Mouse (Mus musculus) kidney, postnatal 14 days (tissue): ENCODE measurements at regions not wholly inside any gene's neighbourhood (a gene's known extent, or its start where the extent isn't known, plus 50 kb on each side); places are given as distances from the start of the nearest gene placed in this dataset.
"Not testable (repeated sequence)": the region's sequence is repeated elsewhere in the genome, so short reads cannot be mapped to it uniquely, and the experiment has no call there.

Experiments
- DNase-seq: peaks from one replicate; pipeline ENCODE4 v3.0.0; 2022; ENCODE audit warnings: mixed read lengths

DNA sequence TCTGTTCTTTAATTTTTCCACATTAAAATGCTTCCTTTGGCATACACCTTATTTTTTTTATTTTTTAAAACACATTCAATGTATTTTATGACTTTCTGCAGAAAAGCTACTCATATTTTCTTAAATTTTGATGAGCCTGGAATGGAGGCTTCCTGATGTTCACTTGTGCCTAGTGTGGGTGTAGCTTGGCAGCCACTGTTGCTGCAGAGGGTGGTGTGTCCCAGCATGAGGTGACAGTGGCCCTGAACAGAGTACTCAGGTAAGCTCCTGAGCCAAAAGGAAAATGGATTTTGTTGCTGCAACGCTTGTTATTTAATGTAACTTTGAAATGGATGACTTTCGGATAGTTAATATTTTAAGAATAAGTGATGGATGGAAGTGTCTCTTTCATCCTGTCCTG is 170.6 kb downstream of the Eipr1 start:
- no peak for DNase-seq

DNA sequence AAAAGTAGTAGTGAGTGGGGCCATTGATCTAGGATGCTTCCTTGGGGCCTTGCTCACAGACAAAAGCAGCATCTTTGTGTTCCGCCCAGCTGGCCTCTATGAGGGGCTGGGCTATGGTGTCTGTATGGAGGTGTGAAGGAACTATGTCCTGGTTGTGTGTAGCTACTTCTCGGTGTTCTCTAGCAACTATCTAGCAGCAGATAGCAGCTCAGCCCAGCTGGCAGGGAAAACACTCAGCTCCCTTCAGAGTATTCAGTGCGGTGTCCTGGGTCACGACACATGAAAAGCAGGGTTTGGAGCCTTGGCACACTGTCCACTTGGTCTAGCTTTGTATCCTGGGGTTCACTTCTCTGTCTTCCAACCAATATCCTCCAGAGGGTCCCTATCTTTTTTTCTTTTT is 173.6 kb downstream of the Eipr1 start:
- DNase-seq: no peak

GRCm38 (mm10) chr12:28939936-28940335 is 188.3 kb downstream of the Eipr1 start:
- DNase-seq: no peak

DNA sequence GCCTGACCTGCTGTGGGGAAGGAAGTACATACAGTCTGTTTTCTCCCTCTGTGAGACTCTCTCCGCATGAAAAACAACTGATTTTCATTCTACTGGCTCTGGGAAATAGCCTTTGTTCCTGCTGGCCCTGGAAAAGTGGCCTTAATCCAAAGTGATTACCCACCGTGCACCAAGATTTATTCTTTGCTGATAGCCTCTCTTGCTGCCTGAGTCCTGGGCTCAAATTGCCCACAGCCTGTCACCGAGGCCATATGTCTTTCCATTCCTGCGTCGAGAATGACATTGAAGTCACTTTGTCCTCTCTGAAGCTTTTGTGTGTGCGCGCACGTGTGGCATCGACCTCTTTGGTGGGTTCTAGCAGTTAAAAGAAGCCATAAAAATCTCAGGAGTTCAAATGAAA is 197.3 kb downstream of the Eipr1 start:
- DNase-seq: no peak

DNA sequence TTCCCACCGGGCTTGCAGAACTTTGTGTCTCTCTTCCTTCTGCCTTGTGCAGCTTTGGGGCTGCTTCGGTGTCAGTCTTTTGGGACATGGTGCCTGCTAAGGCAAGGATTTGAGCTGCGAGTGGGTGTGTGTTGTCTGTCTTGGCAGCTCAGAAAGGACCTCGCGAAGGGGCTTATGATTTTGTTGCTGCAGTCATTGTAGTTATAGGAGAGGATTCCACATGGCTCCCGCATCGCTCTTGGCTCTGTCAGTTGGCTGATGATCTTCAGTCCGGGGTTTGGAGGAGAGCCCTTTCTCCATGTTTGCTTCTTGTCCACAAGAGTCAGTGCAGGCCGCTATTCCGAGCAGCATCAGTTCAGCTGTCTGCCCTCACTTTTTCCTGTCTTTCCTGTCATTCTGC is 197.7 kb downstream of the Eipr1 start:
- peak; percentile 1 for DNase-seq

- DNase-seq: no peak
Observed at GRCm38 (mm10) chr12:28957155-28957554, 205.6 kb downstream of the Eipr1 start.

- peak; percentile 30 for DNase-seq
Observed at GRCm38 (mm10) chr12:28958661-28959060, 207.1 kb downstream of the Eipr1 start.

DNA sequence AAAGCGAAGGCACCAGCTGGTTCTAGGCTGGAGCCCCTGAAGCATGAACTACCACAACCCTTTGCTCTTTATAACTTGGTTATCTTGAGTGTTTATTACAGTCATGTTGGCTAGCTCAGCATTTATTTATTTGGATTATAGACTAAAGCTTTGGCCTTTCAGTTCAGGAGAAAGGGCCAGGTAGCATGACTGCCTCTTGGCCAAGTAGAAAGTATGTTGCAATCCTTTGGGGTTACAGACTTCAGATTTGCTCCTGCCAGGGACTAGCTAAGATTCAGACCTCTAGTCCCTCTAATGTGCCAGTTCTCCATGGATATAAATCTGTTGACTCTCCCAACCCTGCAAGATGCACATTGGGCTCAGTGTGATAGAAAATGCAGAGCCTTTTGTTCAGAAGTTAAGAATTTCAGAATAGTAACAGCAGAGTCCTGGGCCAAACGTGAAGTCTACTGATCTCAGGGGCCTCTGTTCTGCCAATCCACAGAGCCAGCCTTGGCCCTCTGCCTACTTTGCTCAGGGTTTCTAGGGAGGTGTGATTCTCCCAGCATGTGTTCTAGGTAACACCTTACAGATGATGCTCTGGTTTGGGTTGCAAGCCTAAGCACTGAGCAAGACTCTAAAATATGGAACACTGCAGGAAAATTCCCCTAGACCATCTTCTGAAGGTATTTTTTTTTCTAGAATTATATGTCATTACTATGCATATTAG is 218.2 kb downstream of the Eipr1 start:
- DNase-seq: no peak

- peak; percentile 3 for DNase-seq
Observed at GRCm38 (mm10) chr12:28974571-28975041, 223.0 kb downstream of the Eipr1 start.

DNA sequence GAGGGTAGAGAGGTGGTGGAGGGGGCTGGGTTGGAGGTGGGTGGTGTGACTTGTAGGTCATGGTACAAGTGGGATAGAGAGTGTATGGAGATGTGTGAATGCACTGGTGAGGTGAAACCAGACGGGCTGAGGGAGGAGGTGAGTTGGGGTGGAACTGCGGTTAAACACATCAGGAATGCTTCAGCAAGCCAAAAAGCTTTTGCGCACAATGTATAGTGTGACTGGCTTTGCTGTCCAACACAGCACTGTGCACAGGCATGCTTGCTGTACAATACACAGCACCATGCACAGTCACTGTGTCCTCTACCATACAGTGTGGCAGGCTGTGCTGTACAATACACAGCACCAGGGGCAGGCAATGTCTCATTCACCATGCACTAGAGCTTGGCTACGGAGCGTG is 223.6 kb downstream of the Eipr1 start:
- DNase-seq: no peak

GRCm38 (mm10) chr12:28979679-28980078 is 228.1 kb downstream of the Eipr1 start:
- no peak for DNase-seq

GRCm38 (mm10) chr12:28986214-28986613 is 234.6 kb downstream of the Eipr1 start:
- DNase-seq: no peak

DNA sequence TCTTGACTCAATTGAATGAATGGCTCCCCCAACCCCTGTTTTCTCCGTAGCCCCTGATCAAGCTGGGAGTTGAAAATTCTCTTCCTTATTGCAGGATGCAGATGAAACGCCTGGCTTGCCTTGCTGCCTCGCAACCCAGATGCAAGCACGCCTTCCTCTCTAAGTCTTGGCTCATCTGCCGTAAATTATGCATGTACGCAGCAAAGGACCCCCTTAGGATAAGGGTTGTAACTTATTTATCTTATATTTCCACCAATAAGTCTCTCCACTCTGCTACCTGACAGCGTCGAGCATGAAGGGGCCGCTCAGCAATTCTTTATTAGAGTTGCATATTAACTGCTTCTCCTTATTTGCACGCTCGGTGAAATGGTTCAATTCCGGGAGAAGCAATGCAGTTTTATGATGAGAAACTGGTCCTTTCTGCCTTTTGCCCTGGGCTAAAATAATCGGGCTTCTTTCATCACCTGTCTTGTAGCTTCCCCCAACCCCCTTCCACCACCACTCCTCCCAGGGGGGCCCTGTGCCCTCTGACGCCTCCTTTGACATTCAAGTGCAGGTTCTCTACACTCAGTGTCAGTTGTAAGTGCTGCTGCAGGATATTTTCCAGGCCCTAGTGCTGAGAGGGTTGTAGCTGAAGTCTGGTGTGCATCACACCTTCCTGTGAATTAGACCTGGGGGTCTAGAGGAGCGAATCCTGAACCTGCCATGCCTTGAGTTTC is 246.0 kb downstream of the Eipr1 start:
- no peak for DNase-seq

DNA sequence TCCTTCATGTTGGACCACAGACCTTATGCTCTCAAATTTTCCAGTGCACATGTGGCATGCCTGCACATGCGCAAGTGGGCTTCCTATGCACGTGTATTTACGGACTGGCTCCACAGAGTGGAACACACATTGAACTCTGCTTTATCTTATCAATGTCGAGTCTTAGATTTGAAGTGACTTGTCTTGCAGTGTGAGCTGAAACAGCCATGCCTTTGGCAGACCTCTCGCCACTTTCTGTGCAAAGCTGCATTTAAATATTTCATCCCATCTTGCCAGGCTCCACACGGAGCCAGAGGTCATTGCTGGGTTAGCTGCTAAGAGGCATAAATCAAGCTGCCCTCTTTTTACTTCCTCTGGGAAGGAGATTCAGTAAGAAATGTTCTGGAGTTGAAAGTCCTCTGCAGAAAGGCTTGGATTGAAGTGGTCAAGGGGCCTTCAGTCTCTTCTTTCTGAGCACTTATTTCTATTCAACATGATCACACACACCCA is 248.4 kb downstream of the Eipr1 start:
- DNase-seq: peak; percentile 22

- no peak for DNase-seq
Observed at GRCm38 (mm10) chr12:29004504-29004903, 252.9 kb downstream of the Eipr1 start.

DNA sequence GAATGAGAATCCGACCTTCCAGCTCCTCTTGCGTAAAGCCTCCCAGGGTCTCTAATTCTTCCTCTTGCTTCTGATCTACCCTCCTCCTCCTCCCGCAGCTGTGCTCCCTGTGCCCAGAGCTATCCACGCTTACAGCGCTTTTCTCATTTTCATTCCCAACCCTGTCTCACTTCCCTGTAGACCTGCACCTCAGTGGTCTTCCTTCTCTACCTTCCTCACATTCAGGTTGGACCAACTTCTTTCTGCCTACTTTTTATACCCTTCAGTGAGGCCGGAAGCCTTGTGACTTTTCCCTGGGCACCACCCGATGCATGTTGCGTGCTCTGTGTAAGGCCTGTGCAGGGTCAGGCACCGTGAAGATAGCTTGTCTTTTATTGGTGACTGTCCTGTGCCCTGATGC is 263.0 kb downstream of the Eipr1 start:
- DNase-seq: no peak

DNA sequence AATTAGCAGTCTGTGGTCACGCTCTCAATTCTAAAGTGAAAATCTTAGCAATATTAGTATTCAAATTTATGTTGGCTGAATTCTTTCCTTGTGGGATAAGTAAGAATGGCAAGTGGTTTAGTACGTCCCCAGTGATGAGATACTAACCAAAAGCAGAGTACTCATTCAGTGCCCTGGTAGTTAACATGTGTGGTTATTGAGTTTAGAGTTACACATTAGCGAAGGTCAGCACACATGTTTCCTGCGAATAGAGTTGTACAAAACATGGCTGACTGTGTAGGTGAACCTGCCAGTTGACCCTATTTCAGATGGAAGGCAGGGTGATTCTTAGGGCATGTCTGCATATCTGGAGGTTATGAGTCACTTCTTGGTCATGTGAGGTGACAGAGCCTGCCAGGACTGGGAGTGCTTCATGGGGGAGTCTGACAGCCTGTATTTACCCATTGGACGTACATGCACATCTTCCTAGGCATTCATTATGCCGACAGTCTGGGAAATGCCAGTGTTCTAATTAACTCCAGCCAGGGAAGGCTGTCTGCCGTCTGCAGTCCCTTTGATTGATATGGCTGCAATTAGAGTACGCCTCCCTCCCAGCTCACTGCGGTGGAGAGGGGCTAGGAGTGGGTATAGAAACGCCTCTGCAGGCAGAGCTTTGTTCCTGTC is 263.7 kb downstream of the Eipr1 start:
- no peak for DNase-seq

DNA sequence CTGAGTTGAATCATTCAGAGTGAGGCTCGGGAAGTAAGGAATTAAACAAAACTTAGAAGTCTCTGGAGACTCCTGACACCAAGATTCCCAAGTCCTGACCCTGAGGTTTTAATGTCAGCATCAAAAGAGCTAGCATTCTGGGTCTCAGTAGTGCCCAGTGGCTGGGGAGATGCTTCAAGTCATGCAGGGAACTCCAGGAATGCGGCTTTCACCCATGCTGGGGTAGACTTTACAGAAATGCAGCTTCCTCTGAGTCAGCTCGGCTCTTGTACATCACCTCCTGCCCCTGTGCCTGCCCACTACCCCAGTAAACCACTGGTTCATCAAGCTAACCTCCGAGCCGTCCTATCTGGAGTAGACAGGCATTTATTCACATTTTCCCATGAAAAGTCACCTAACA is 269.5 kb downstream of the Eipr1 start:
- DNase-seq: no peak

DNA sequence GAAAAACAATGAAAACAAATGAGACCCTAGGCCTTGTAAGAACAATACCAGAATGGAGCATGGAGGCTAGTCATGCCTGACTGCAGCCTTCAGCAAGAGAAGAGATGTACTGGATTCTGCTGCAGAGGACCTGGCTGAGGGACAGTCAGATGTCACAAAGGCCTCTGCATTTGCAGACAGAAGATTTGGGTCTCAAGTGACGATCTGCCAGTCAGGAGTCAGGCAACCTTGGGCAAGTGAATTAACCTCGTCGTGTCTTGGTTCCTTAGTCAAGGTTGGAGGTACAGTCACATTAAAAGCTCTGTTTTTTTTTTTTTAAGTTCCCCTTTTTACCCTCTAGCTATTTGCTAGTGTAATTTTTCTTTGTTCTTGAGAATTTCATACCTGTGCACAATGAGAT is 276.6 kb downstream of the Eipr1 start:
- no peak for DNase-seq

DNA sequence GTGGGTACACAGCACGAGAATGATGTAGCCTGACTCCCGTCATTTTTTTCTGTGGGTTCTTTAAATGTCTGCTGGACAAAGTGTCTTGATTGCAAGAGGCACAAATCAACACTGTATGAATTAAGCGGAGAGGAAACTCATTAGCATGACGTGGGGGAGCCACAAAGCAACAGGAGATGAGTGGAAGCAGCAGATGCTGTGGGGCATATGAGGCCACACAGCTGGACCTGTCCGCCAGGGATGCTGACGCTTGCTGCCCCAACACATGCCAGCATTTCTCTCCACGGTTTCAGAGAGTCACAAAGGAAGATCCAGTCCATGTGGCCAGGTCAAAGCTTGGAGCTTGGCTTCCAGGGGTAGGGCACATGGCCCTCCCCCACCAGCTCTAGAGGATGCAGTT is 277.9 kb downstream of the Eipr1 start:
- DNase-seq: no peak

GRCm38 (mm10) chr12:29046009-29046408 is 294.4 kb downstream of the Eipr1 start:
- DNase-seq: no peak

- not testable (repeated sequence) for DNase-seq
Observed at GRCm38 (mm10) chr12:29048596-29048995, 297.0 kb downstream of the Eipr1 start.

- DNase-seq: peak; percentile 12
Observed at GRCm38 (mm10) chr12:29049105-29049511, 297.5 kb downstream of the Eipr1 start.

GRCm38 (mm10) chr12:29049801-29050200 is 298.2 kb downstream of the Eipr1 start:
- DNase-seq: peak; percentile 3
